Mouse (Mus musculus) kidney, adult 8-10 months (tissue): ENCODE results near the gene Ralgps1.
"Not testable (repeated sequence)": the region's sequence is repeated elsewhere in the genome, so short reads cannot be mapped to it uniquely, and the experiment has no call there.

ENCODE experiments used
- DNase-seq, 2 experiments: peaks; one replicate each; pipeline ENCODE4 v3.0.0; 2022

Ralgps1 gene

DNA sequence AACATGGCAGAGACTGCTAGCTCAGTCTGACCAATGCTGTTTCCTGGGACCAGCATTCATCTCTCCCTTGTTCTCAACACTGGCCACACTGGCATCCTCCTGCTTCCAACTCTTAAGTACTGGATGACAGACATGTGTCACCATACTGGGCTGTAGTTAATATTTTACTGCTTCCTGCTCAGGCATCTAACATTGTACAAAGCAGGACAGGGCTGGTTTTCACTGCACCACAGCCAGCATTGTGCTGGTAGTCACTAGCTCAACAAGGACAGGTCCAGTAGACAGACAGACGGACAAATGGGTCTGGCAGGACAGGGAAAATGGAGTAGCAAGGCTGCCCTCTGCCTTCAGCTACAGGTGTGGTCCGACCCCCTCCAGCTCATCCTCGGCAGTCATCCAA lies 10.7 kb downstream of the Ralgps1 start:
- DNase-seq: peak in 1 of 2 experiments; percentile 54

DNA sequence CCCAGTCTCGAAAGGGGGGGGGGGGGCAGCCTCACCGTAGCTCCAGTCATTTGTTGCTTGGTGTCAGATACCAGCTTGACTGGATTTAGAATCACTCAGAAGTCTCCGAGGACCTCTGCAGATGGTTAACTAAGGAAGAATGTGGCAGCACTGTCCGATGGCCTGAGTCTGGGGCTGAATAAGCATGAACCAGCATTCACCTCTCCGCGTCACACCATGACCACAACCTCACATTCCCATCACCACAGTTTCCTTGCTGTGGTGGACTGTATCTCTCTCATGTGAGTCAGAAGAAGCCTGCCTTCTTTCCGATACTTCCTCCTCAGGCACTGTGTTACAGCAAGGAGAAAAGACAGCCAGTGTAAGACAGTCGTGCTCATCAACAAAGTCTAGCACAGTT lies 12.1 kb downstream of the Ralgps1 start:
- peak; percentile 41 to 50 for DNase-seq

DNA sequence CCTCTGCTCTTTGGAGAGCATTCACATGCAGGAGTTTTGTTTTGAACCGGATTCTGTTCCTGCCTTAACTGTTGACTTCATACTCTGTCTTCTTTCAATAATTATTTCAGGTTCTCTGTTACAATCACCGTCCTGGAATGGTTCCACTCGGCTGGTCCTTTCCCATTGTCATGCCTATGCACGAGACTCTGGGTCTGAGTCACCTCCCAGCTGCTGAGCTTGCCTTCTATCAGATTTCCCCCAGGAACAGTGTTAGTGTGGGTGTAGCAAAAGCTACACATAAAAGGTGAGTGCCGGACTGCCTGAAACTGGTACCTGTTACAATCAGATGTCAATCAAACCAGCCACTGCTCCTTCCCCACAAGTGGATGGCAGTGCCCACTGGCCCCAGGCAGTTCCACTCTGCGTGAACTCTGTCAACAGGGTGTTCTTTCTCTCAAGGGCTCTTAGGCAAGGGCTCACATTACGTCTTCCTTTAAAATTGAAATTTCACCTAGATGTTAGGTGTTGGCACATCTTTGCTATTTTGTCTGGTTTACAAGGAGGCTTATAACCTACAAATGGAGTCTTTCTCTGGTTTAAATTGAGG lies 13.9 kb downstream of the Ralgps1 start:
- DNase-seq: no peak

DNA sequence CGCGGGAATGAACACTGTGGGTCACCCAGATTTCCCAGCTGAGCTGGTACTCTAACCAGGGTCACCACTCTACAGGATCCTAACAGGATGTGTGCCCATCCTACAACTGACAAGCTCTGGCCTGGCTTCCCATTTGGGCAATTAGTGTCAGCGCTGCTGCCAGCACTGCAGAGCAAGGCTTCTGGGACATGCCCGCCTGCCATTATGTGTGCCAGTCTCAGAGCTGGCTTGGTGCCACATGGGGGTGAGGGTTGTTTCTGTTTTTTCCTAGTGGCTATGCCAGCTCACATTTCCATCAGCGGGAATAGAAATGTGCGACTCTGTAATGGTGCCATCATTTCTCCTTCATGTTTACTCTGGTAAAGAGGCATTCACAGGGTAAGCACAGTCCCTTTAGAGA lies 15.7 kb downstream of the Ralgps1 start:
- DNase-seq: peak in 1 of 2 experiments; percentile 33

DNA sequence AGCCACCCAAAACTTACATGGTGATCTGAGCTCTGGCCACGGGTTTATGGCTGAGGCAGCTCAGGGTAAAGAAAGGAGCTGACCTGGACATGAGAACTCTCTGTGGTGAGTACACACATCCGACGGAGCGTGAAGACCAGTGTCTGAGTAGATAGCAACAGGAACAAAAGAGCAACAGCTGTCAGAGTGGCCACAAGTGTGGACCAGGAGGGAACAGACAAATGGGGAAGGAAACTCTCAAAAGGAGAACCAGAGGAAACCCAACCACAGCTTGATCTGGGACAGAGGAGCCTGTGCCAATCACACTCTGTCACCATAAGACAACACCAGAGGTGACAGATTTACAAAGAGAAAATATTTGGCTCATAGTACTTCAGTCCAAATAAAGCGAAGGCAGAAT lies 17.9 kb downstream of the Ralgps1 start:
- no peak for DNase-seq

DNA sequence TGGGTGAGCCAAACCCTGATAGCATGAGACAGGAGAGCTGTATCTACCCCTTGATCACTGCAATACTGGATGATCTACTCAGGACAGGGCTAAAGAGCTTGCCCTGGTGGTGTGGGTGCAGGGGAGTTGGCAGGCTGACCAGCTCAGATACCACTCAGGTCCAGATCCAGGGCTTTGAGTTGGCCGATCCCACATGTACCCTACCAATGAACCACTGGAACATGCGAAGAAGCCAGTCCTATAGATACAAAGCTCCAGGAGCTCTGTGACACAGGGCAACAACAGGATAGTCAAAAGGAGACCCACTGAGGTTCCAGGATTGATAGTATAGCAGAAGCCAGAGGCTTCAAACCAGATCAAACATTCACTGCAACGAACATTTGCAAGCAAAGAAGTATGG lies 19.8 kb downstream of the Ralgps1 start:
- DNase-seq: no peak

DNA sequence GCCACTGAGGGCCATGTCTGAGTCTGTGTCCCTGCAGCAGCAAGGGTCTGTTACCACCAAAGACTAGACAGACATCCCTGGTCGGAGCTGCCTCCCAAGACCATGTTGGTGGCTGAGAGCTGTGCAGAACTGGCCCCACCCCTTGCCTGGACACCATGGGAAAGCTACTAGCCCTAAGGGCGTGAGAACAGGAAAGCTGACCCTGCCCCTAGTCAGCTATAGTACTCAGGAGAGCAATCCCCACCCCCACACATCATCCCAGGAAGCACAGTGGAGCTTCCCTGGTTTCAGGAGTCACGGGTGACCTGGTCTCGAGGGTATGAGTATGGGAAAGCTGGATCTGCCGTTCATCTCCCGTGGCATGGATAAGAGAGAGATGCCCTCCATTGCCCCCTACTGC lies 20.4 kb downstream of the Ralgps1 start:
- DNase-seq: no peak

DNA sequence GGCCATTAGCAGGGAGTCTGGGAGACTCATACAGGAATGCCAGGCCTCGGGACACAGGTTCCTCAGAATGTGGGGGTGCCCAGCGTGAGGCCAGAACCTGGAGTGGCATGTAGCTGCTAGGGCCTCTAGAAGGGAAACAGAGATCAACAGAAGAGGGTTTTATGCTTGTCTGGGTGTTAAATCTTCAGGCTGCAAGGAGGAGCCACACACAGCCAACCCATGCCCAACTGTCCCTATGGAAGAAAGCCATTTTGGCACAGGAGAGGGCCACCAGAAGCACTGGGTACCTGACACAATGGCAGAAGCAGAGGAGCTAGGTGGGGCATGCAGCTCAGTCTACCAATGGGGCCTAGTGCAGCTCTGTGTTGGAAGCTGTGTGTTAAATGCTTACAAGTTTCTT lies 21.7 kb downstream of the Ralgps1 start:
- DNase-seq: no peak

DNA sequence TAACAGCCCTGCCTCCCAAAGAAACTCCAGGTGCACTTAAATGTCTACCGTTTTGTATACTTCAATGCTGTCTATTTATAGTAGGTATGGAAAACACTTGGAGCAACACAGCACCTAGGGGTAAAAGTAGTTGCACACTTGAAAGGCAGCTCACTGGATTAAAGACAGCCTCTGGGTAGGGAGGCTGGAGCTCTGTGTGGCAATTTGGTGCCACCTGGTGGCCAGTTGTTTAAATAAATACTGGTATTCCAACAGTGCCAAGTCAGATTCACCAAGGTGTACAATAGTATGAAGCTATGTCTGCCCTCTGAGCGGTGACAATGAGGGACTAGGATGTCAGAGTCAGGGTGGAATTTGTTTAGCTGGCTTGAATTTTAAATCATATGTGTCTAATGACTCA lies 22.2 kb downstream of the Ralgps1 start:
- peak; percentile 79 to 85 for DNase-seq

DNA sequence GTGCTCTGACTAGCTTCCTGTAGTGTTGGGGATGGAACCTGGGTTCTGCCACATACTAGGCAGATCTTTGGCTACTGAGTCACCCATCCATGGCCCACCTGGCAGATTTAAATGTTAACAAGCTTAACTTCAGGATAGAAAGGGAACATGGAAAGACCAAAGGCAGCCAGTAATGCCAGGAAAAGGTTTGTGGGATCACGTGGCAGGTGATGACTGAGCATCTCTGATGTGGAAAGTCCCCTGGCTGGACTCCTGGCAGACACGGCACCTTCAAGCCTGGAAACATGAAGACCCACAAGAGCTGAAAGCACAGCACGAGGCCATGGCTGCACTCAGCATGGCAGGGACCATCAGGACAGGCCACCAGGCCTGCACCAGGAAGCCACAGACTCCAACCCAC lies 23.0 kb downstream of the Ralgps1 start:
- no peak for DNase-seq

DNA sequence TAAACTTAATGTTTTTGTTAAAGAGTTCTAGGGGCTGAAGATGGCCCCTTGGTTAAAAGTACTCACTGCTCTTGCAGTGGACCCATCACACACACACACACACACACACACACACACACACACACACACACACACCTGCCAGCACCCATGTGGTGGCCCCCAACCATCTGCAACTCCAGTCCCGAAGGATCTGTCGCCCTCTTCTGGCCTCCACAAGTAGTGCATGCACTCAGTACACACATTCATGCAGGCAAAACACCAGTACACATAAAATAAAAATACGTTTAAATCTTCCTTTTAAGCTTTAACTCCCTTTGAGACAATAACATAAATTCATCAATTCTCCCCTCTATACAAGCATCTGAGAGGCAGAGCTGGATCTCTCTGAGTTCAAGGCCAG lies 23.7 kb downstream of the Ralgps1 start:
- DNase-seq: peak in 1 of 2 experiments; percentile 55

DNA sequence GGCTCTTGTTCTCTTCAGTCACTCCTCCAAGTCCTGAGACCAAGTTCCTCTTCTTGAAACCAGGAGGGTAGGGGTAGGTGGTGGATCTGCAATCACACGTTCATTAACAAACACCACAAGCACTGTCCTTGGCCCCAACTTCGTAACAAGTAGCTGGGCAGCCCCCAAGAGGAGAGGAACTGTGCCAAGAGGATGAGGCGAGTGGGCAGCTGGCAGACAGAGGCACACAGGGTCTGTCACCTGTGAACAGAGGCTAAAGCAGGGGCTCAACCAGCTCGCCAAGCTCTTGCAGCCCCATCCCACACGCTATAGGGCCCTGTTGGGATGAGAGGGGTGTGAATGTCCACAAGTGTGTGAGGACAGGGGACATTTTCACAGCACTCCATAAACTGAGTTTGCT lies 24.5 kb downstream of the Ralgps1 start:
- no peak for DNase-seq

DNA sequence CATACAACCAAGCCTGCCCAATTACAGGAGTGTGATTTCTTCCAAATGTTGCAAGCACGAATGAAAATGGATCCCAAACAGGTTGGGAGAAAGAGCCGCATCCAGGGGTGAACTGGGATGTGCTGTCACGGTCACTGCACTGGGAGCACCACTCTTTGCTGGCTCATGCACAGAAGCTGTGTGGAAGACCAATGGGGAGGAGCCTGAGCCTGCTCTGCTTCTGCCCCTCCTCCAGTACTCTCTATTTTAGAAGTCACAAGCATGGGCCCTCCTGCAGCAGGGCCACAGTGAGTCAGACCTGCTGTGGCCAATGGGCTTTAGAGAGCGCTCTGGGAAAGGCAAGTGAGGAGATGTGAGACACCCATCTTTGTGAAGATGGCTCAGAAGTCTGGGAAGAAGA lies 25.3 kb downstream of the Ralgps1 start:
- DNase-seq: no peak

DNA sequence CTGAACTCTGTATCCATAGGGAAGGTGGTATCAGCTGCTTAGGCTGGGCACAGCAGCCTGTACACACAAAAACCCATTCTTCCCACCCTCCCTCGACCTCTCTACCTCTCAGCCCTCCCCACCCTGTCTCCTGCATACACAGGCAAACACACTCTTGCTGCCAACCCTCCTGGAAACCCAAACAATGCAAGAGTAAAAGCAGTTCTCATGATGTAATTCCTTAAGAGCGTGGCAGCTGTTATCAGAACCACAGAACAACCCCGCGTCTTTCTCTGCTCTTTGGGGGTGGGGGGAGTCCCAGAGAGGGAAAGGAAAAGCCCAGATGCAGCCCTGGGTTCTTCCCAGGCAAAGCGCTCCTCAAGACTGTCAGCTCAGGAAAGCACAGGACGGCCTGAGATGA lies 25.8 kb downstream of the Ralgps1 start:
- no peak for DNase-seq

DNA sequence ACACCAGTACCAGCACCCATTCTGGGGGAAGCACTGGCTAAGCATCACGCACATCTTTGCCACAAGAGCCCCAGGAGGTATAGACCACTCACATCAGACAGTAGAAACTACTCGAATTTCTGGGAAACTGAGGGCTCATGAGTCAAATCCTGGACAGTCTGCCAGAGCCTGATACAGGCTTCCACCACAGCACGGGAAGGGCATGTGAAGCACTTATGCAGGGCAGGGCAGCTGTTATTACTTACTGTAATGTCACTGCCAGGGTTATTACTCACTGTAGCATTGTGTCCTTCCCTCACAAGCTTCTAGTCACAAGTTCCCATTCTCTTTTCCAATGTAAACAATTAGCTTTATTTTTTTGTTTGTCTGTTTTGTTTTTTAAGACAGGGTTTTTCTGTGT lies 27.9 kb downstream of the Ralgps1 start:
- DNase-seq: no peak

DNA sequence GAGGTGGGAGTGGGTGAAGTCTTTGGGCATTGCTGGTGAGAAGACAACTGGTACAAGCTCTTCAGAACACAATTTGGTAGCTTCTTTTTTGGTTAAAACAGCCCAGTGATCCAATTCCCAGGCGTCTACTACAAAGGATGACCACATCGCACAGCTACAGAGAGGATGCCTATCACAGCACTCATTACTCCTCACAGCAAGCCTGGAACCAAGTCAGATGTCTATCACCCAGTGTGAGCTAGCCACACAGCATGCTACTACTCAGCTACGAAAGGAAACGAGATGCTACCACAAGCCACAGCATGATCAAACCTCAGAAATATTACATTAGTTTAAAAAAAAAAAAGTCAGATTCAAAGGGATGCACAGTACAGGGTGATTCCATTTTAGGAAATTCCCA lies 29.1 kb downstream of the Ralgps1 start:
- no peak for DNase-seq

DNA sequence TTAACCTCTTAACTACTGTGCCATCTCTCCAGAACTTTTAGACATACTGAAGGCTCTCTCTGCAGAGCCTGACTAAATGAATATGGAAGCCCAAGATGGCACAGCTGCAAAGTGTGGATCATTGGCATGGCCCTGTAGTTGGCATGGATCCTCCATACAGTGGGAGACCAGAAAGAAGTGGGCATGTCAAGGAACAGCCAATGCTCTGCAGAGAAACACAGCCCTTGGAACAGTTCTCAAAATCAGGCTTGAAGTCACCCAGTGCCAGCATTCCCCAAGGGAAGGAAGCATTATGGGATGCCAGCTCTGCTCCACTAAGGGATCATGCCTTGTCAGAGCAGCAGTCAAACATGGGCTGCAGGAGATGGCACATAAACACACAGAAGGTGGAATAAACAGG lies 35.5 kb downstream of the Ralgps1 start:
- DNase-seq: no peak

DNA sequence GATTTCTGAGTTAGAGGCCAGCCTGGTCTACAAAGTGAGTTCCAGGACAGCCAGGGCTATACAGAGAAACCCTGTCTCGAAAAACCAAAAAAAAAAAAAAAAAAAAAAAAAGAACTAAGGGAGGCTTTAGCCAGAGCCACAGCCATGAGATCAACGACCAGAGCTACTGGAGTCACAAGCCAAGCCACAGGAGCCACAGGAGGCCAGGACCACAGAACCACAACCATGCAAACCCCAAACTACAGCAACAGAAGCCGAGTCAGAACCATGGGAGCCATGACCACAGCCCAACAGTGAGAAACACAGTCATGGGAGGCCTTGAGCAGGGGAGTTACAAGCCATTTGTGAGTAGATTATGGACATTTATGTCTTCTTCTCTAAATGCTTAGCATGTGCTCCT lies 41.7 kb downstream of the Ralgps1 start:
- no peak for DNase-seq

DNA sequence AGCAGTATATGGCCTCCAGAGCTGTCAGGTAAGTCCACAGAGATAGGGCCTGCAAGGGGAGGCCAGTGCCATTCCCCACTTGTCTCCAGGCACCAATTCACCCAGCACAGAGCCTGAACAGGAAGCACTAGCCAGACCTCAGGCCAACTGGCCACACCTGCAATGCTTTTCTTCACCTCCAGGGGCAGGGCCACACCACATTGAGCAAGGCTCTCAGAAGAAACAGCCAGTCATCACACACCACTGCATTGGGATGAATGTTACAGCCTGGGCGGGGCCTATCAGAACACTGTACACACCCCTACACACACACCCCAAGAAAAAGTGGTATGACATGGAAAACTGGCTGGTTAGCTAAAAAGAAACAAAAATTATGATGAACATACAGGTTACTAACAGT lies 42.3 kb downstream of the Ralgps1 start:
- peak; percentile 32 to 66 for DNase-seq

DNA sequence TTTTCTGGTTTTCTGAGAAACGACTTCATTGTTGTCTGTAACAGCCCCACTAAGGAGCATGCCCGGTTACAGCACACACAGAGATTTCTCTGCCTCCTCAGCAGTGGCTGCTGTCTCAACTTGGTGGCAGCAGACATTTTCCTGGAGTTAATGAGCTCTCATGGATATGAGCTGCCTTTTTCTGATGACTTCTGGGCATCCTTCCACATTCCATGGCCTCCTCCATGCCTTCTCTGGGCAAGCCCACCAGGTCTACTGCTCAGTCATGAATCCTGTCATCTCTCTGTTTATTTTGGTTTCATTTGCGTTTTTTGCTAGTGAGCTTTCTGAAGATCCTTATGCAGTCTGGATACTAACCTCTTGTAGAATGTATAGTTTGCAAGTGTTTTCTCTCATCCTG lies 45.9 kb downstream of the Ralgps1 start:
- no peak for DNase-seq

DNA sequence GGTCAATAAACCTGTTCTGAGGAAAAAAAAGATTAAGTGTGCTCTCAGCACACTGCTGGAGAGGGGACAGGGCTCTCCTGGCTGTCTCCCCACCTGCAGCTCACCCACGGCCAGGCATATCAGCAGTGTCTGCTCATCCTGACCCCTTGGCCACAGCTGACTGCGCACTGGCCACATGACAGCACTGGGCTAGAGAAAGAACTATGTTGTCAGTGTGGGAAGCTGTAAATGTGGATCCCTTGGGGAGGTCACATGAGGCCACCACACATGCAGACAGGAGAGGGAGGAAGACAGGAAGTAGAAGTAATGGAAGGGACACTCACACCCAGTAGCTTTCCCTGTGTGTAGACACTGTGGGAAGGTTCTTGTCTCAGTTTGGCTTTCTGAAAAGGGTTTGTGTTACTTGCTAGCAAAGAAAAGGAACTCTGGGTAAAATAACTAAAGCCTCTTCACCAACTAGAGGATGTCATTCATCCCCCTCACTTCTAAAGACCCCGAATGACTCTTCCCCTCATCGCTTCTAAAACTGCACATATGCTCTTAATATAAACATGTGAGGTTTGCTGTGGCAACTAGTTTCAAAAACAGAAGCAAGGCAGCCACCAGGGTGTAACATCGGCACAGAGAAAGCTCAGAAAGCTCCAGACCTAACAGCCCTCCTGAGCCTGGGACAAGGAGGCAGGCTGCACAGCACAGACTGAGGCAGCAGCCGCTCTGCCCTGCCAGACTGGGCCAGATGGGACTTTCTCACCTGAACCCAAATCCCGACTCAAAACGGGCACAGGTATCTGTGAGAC lies 47.3 kb downstream of the Ralgps1 start:
- DNase-seq: peak; percentile 26 to 30

DNA sequence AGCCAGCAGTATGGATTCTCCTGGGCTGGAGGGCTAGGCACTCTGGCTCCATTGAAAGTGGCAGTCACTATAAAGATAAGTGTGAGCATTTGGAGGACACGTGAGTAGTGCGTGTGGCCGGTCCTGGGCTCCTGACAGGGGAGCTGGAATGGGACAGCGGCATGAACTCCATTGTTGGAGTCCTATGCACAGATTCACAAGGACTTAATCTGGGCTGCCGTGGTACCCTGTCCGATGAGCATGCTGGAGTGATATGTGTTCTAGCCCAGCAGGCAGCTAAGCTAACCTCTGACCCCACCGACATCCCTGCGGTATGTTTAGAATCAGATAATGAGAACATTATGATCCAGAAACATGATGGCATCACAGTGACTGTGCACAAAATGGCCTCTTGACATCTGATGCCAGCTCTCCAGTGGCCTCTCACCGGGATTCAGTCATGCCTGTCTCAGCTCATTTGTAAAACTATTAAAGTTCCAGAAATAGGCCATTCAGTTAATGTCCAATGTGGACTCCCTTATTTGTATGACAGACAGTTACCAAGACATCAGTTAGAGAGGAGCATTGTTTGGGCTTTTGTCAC lies 48.2 kb downstream of the Ralgps1 start:
- not testable (repeated sequence) for DNase-seq

DNA sequence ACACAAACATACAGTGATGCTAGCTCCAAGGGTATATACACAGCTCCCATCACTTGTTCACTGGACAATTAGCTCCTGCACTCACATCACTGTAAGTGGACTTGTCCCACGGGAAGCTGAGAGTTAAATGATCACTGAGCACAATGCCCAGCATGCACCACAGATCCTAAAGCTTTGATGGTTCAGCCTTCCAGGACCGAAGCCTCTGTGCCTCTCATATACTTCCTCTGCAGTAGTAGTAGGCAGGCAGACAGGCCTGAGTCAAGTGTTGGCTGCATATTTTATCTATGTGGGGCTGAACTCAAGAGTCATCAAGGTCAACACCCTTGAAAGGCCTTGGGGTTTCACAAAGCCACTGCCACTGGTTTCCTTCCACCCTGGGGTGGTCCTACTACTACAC lies 49.6 kb downstream of the Ralgps1 start:
- DNase-seq: no peak

DNA sequence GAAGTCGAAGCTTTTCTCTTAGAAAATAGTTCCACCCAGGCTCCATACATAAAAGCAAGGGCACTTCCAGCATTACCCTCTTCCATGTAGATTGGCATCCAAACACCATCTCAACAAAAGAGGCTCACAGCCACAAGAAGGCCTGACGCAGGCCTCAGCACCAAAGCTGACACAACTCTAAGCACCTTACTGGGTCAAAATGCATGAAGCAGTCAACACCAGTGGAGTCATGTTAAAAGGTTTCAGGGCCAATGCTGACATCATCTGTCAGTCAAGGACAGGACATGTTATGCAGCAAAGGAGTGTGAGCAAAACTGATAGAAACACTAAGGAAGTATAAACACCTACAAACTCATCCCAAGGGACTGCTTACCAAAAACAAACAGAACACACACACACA lies 50.3 kb downstream of the Ralgps1 start:
- DNase-seq: no peak

DNA sequence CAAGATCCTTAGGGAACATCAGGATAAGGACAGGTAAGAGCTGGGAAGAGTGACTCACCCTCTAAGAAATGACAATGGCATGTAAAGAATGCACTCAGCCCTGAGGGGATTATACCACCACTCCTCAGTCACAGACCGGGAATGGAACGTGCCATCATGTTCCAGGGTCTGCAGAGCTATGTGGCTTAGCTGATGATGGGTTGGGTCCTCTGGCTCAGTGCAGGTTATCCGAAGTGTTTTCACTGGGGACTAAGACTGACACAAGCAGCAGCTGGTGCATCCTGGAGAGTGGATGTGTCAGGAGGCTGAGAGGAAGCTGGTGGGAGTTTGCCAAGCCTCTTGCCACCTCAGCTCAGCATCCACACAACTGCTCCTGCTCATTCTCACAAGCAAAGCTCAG lies 50.7 kb downstream of the Ralgps1 start:
- no peak for DNase-seq
